Mouse (Mus musculus): Measurements from ENCODE around the gene Camta1. TPM values are rescaled to one million over a fixed set of nuclear protein-coding genes. Genes with fewer than 3 reads are reported as not detected.

The Camta1 gene
- total RNA-seq, 2 experiments from 2014 or later: 51.1 to 60.0 TPM

DNA sequence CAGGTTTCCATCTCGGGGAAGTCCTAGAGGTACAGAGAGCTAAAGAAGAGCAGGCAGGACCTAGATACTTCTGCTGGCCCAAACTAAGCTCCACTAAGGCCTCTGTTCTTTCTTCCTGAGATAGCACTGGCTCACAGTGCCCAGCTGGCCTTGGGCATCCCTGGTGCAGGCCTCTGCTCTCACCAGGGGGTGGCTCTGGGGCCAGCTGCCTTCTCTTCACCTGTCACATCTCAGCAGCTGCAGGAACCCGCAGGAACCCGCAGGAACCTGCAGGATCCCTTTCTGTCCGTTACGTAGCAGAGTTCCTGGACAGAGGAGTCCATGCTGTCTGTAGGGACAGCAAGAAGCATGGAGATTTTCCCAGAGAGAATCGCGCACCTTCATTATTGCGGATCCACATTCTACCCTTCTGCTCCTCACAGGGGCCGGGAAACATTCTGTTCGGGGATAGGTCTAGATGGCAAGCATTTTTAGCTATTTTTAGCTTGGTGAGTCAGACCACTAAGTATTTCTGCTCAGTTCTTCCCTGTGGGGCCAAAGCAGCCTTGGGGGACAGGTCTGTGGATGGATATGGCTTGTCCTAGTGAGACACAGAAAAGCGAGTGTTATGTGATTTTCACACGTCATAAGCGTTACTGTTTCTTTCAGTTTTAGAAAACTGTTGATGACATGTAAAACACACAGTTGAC lies 566.0 kb downstream of the Camta1 start:
- no peak for DNase-seq (ENCODE audit: low spot score in 2 of 2)

DNA sequence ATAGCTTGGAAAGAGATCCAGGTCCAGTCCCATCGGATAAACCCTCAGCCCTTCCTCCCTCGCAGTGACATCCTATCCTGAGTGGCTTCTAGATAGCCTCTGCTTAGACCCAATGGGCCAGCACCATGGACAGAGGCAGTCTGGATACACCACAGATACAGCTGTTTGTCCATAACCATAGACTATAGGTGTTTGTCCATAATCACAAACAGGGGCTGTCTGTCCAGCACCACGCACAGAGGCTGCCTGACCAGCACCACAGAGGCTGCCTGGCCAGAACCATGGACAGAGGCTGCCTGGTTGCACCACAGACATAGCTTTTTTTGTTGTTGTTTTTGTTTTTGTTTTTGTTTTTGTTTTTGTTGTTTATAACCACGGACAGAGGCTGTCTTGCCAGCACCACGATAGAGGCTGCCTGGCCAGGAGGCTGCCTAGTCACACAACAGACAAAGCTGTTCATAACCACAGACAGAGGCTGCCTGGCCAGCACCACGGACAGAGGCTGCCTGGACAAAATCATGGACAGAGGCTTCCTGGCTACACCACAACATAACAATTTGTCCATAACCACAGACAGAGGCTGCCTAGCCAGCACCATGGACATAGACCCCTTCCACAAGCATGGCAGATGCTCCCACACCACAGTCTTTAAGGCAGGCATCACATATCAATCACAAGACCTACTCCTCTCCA lies 572.6 kb downstream of the Camta1 start:
- DNase-seq (ENCODE audit: low spot score in 2 of 2): peak in 1 of 2 experiments; percentile 14

- no peak for DNase-seq (ENCODE audit: low spot score in 2 of 2)
Measured at GRCm38 (mm10) chr4:151285905-151286445, 575.7 kb downstream of the Camta1 start.

DNA sequence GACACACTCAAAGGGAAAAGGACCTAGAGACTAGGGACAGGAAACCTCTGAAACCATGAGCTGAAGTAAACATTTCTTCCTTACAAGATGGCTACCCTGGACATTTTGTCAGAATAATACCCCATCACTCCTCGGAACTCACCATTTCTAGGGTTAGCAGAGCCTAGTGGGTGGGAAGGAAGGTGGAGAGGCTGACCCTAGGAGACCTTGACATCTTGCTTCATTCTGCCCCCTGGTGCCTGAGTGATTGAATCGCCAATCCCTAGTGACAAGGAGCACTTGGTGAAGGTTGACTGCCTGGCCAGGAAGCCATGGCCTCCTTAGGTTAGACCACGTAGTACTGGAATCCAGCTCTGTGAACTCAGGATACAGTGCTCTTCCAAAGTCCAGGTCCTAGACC lies 576.2 kb downstream of the Camta1 start:
- DNase-seq (ENCODE audit: low spot score in 2 of 2): no peak

- DNase-seq (ENCODE audit: low spot score in 2 of 2): no peak
Measured at GRCm38 (mm10) chr4:151283092-151283741, 578.5 kb downstream of the Camta1 start.

GRCm38 (mm10) chr4:151282103-151282502 lies 579.6 kb downstream of the Camta1 start:
- DNase-seq (ENCODE audit: low spot score in 2 of 2): no peak

- no peak for DNase-seq (ENCODE audit: low spot score in 2 of 2)
Measured at GRCm38 (mm10) chr4:151275292-151275691, 586.4 kb downstream of the Camta1 start.

- DNase-seq (ENCODE audit: low spot score in 2 of 2): no peak
Measured at GRCm38 (mm10) chr4:151263786-151264414, 597.8 kb downstream of the Camta1 start.

GRCm38 (mm10) chr4:151263052-151263451 lies 598.6 kb downstream of the Camta1 start:
- no peak for DNase-seq (ENCODE audit: low spot score in 2 of 2)

GRCm38 (mm10) chr4:151256622-151257021 lies 605.1 kb downstream of the Camta1 start:
- no peak for DNase-seq (ENCODE audit: low spot score in 2 of 2)

DNA sequence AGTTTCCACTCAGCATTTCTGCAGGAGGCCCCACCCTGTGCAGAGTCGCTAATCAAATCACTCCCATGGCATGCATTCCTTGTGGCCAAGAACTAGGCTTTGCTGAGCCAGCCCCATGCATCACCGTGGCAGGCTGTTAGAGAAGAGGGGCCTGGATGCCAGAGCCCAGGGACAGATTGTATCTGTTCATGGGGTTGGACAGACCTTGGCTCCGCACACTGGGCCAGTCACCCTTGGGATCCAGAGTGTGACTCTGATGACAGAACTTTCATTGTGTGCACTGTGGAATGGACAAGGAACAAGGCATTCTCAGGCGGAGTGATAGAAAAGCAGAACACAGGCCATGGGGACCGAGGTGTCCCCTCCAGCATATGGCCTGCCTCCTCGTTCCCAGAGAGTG lies 610.9 kb downstream of the Camta1 start:
- no peak for DNase-seq (ENCODE audit: low spot score in 2 of 2)

GRCm38 (mm10) chr4:151245068-151245797 lies 616.4 kb downstream of the Camta1 start:
- no peak for DNase-seq (ENCODE audit: low spot score in 2 of 2)

GRCm38 (mm10) chr4:151243445-151243844 lies 618.2 kb downstream of the Camta1 start:
- DNase-seq (ENCODE audit: low spot score in 2 of 2): no peak

DNA sequence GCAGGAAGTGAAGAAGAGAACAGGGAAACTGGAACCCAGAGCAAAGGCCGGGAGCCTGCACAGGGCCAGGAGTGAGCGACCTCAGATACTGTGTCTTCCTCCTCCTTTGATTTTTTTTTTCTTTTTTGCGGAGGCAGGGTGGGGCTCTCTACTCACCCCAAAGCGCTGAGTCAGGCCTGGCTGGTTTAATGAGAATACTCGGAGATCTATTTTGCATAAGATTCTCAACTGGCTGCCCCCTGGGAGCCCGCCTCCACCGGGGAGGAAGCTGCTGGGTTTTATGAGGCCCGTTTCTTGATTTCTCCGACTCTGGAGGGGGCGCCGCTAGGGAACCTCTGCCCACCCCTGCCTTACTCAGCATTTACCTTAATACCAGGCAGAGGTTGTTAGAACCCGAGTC lies 618.9 kb downstream of the Camta1 start:
- no peak for DNase-seq (ENCODE audit: low spot score in 2 of 2)

- no peak for DNase-seq (ENCODE audit: low spot score in 2 of 2)
Measured at GRCm38 (mm10) chr4:151240465-151240864, 621.2 kb downstream of the Camta1 start.

DNA sequence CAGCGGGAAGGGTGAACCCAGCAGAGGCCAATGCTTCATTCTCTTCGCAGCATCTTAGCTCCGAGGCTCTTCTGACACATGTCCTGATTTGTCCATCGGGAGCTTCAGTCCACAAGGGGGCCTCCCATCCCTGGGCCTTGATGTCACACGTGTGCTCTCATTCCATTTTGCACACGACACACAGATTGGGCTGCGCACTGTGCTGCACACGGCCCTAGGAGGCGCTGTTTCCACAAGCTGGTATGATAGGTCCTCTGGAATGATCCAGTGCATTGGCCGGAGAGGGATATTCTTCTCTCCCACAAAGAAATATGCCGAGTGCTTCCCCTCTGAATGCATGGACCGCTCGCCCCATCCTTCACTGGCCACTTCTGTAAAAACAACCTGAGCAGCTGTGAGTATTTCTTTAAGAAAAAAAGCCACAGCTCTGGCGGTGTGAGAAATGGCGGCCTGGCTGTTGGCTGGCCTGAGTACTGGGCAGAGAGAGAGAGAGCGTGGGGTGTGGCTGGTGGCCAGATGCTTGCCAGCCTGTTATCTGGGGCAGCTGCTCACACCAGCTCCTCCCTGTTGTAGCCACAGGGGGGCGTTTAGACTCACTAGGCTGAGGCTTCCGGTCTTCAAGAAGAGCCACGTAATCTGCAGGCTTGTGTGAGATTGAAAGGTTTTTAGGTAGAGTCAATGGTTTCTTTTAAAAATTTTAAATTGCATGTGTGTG lies 622.5 kb downstream of the Camta1 start:
- DNase-seq (ENCODE audit: low spot score in 2 of 2): no peak

- no peak for DNase-seq (ENCODE audit: low spot score in 2 of 2)
Measured at GRCm38 (mm10) chr4:151237501-151237900, 624.2 kb downstream of the Camta1 start.

DNA sequence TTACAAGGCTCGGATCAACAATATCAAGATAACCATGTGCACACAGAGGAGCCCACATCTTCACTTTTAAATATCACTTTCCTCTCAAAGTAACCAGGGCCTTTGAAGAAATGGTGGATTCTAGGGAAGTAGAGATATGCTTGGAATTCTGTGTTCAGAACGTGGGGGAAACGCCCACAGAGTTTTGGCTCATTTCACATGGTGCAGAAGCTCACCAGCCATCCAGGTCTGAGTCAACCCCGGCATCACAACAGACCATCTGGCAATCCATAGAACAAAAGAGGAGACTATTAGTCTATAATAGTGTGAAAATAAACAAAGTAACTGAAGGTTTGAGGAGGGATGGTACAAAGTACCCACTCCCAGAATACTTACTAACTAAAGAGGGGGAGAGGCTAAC lies 626.7 kb downstream of the Camta1 start:
- no peak for DNase-seq (ENCODE audit: low spot score in 2 of 2)

DNA sequence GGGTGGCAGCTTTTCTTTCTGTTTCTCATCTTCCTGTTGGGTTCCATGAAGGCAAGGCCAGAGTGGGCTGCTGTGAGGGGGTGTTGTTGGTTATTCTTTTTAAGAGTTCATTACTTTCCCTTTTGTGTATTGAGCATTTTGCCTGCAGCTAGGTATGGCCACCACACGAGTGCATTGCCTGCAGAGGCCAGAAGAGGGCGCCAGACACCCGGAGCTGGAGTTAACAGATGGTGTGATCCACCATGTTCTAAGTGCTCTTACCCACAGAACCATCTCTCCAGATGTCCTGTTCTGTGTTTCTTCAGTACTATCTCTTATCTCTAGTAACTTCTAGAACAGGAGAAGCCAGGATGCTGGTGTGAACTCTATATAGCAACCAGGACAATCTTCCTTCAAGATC lies 629.6 kb downstream of the Camta1 start:
- no peak for DNase-seq (ENCODE audit: low spot score in 2 of 2)

GRCm38 (mm10) chr4:151229073-151229472 lies 632.6 kb downstream of the Camta1 start:
- no peak for DNase-seq (ENCODE audit: low spot score in 2 of 2)
